Mouse (Mus musculus) neural tube, embryonic 15.5 days (tissue): ENCODE measurements at regions not wholly inside any gene's neighbourhood (a gene's known extent, or its start where the extent isn't known, plus 50 kb on each side); places are given as distances from the start of the nearest gene placed in this dataset.
A peak's percentile ranks its signal among the peaks of the same experiment; 100 is the strongest.

Source experiments
- ATAC-seq: fragments of 200-750 bp; cut with Nextera tagmentation; 2 replicates; pipeline ENCODE4 v1.8.0; 2017; ENCODE audit warnings: mild to moderate bottlenecking, moderate TSS enrichment, moderate library complexity; ENCODE audit not compliant: low FRiP score
- H3K27ac ChIP-seq: fragments of 300-500 bp; sonication (generic); replicated peaks from 2 replicates; pipeline ENCODE4 v1.5.1; 2015; ENCODE audit warnings: mild to moderate bottlenecking, inconsistent platforms
- H3K27me3 ChIP-seq: fragments of 300-500 bp; sonication (generic); replicated peaks from 2 replicates; pipeline ENCODE4 v1.6.1; 2015; ENCODE audit warnings: inconsistent platforms
- H3K36me3 ChIP-seq: fragments of 300-500 bp; sonication (generic); 2 replicates; pipeline ENCODE4 v1.6.1; 2015; ENCODE audit warnings: inconsistent platforms
- H3K4me1 ChIP-seq: fragments of 300-500 bp; sonication (generic); 2 replicates; pipeline ENCODE4 v1.6.1; 2015; ENCODE audit warnings: inconsistent platforms
- H3K4me2 ChIP-seq: fragments of 300-500 bp; sonication (generic); 2 replicates; pipeline ENCODE4 v1.6.1; 2015; ENCODE audit warnings: inconsistent platforms, mild to moderate bottlenecking, moderate library complexity
- H3K4me3 ChIP-seq: fragments of 300-500 bp; sonication (generic); replicated peaks from 2 replicates; pipeline ENCODE4 v1.5.1; 2015; ENCODE audit warnings: mild to moderate bottlenecking, inconsistent platforms
- H3K9ac ChIP-seq: fragments of 300-500 bp; sonication (generic); replicated peaks from 2 replicates; pipeline ENCODE4 v1.6.1; 2015; ENCODE audit warnings: mild to moderate bottlenecking, inconsistent platforms
- H3K9me3 ChIP-seq: fragments of 300-500 bp; sonication (generic); replicated peaks from 2 replicates; pipeline ENCODE4 v1.6.1; 2016; ENCODE audit warnings: inconsistent platforms
- WGBS: fragments of 180-500 bp; shearing (Covaris S2); methylation state at CpG from one replicate; pipeline ENCODE4 v1.1.7; 2015; ENCODE audit warnings: mixed read lengths; 5-methylcytosine and 5-hydroxymethylcytosine counted together

DNA sequence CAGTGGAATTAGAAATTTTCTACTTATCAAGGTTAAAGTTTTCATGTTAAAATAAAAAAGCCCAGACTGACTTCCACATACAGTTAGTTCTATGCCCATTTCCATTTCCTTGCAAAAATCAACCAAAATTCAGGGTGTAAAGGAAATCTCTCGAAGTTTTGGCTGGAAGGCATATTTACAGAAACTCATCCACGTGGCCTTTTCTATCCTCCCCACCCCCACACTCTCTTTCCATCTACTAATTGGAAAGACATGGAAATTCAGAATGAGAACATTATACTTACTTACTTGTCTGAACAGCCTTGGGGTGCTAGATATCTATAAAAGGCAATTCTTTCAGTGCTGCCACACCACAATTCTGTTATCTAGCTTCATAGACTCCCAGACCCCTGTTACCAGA is 139.9 kb upstream of the Mpdz start:
- ATAC-seq, result no peak
- no peak overlapping the region for H3K4me3 ChIP-seq
- 62% methylated on average over 2 of the region's 2 CpGs for WGBS
- H3K36me3 ChIP-seq, result no peaks in the 10 kb centered on the region
- H3K9ac ChIP-seq, result no peak overlapping the region
- no peaks in the 10 kb centered on the region for H3K9me3 ChIP-seq
- no peak overlapping the region for H3K27ac ChIP-seq
- H3K4me1 ChIP-seq, result peaks cover 17% of the 10 kb centered on the region
- H3K4me2 ChIP-seq, result no peak overlapping the region
- H3K27me3 ChIP-seq, result no peaks in the 10 kb centered on the region

GRCm38 (mm10) chr4:81580553-81580952 is 137.9 kb upstream of the Mpdz start:
- WGBS, result 60% methylated on average over 8 of the region's 8 CpGs
- Histone ChIP-seq H3K4me2 (no peak overlapping the region), H3K9me3 (no peaks in the 10 kb centered on the region), H3K4me1 (peaks cover 17% of the 10 kb centered on the region), H3K9ac (no peak overlapping the region), H3K27ac (no peak overlapping the region), H3K4me3 (no peak overlapping the region), H3K36me3 (no peaks in the 10 kb centered on the region), H3K27me3 (no peaks in the 10 kb centered on the region)
- no peak for ATAC-seq

DNA sequence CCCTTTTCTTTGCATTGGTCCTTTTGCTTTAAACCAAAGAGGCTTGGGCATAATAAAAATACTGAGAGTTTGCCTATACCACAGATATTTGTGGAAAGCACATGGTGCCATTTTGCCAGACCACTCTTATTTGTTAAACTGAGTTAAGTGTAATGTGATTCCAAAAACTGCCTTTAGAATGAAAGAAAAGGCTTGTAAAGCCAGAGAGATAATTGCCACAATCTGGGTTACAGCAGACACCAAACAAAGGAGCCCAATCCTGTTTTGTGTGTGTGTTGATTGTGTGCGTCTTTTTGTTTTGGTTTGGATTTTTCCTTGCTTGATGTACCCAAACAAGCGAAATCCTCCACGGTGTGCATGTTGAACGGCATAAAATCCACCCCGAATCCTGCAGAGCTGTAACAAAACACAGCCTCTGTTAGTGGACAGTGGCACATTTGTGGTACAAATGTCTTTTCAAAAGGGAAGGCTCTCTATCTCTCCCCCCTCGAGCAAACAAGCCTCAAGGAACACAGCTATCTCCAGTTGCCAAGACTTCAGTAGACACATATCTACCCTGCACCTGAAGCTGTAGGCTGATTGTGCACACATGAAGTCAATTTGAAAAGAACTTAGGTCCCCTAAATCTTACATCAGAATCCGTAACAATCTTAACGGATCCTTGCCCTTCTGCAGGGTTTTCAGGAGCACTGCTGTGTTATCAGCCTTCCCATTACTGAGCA is 136.9 kb upstream of the Mpdz start:
- peak overlapping the region; percentile 62 for H3K27ac ChIP-seq
- H3K36me3 ChIP-seq, result no peaks in the 10 kb centered on the region
- no peak overlapping the region for H3K4me3 ChIP-seq
- 0 out of 2 replicates have a peak, but pooled peaks have one; percentile 21 for ATAC-seq
- H3K27me3 ChIP-seq, result no peaks in the 10 kb centered on the region
- H3K4me1 ChIP-seq, result peaks cover 17% of the 10 kb centered on the region
- H3K9me3 ChIP-seq, result no peaks in the 10 kb centered on the region
- H3K9ac ChIP-seq, result no peak overlapping the region
- H3K4me2 ChIP-seq, result peak overlapping the region; percentile 21; the same call in 1 of the 2 replicates
- 13% methylated on average over 8 of the region's 8 CpGs for WGBS

GRCm38 (mm10) chr4:81578981-81579380 is 136.4 kb upstream of the Mpdz start:
- Histone ChIP-seq H3K27ac (peak overlapping the region; percentile 62), H3K27me3 (no peaks in the 10 kb centered on the region), H3K36me3 (no peaks in the 10 kb centered on the region), H3K4me2 (peak overlapping the region; percentile 21), H3K9ac (no peak overlapping the region), H3K9me3 (no peaks in the 10 kb centered on the region), H3K4me1 (peaks cover 17% of the 10 kb centered on the region), H3K4me3 (no peak overlapping the region)
- peak; percentile 85 for ATAC-seq
- WGBS, result 23% methylated on average over 6 of the region's 6 CpGs

- Histone ChIP-seq H3K4me2 (no peak overlapping the region), H3K9me3 (no peaks in the 10 kb centered on the region), H3K36me3 (no peaks in the 10 kb centered on the region), H3K4me1 (no peaks in the 10 kb centered on the region), H3K4me3 (no peak overlapping the region), H3K27ac (0 out of 2 replicates have a peak overlapping the region, but pooled peaks have one; percentile 9), H3K9ac (no peak overlapping the region), H3K27me3 (no peaks in the 10 kb centered on the region)
- ATAC-seq, result no peak
- WGBS, result 34% methylated on average over 5 of the region's 5 CpGs
Observed at GRCm38 (mm10) chr4:81573771-81574170, 131.2 kb upstream of the Mpdz start.

- Histone ChIP-seq H3K27ac (no peak overlapping the region), H3K4me2 (no peak overlapping the region), H3K9me3 (no peaks in the 10 kb centered on the region), H3K4me3 (no peak overlapping the region), H3K27me3 (no peaks in the 10 kb centered on the region), H3K36me3 (no peaks in the 10 kb centered on the region), H3K4me1 (peaks cover 14% of the 10 kb centered on the region), H3K9ac (no peak overlapping the region)
- 77% methylated on average over 4 of the region's 4 CpGs for WGBS
- no peak for ATAC-seq
Observed at GRCm38 (mm10) chr4:81570736-81571135, 128.1 kb upstream of the Mpdz start.

DNA sequence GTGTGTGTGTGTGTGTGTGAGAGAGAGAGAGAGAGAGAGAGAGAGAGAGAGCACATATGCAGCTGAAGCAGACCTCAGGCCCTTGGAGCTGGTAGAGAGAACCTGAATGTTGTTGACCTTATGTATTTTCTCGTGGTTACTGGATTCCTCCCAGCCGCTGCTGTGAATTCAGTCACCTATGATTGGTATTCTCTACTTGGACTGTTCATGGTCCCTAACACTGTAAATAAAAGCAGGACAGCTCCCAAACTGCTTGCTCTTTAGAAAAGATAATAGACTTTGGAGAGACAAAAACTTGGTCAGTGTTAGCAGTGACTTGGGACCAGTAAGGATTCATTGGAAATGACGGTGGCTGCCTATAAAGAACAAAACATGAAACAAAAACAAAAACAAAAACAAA is 126.9 kb upstream of the Mpdz start:
- Histone ChIP-seq H3K4me2 (no peak overlapping the region), H3K4me3 (no peak overlapping the region), H3K36me3 (no peaks in the 10 kb centered on the region), H3K4me1 (peaks cover 16% of the 10 kb centered on the region), H3K9me3 (no peaks in the 10 kb centered on the region), H3K27ac (no peak overlapping the region), H3K9ac (no peak overlapping the region), H3K27me3 (no peaks in the 10 kb centered on the region)
- 52% methylated on average over 3 of the region's 3 CpGs for WGBS
- ATAC-seq, result no peak

DNA sequence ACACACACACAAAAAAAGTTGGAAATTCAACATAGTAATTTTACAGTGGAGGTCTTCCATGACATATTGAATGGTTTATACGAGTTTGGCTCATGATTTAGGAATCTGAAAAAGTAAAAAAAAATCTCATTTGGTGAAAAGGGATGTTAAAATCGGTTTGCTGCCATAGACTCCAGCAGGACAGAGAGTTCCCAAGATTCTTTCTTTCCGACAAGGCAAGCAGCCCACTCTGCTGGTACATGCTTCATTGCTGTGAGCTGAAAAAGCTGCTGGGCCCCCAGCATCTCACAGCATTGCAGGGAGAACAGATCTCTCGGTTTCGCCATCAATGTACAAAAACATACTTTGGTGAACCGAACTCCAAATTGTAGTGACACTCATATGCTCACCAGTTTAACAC is 125.8 kb upstream of the Mpdz start:
- Histone ChIP-seq H3K9ac (no peak overlapping the region), H3K27me3 (no peaks in the 10 kb centered on the region), H3K36me3 (no peaks in the 10 kb centered on the region), H3K4me3 (no peak overlapping the region), H3K27ac (peak overlapping the region; percentile 34), H3K9me3 (no peaks in the 10 kb centered on the region), H3K4me2 (no peak overlapping the region), H3K4me1 (peaks cover 20% of the 10 kb centered on the region)
- ATAC-seq, result 0 out of 2 replicates have a peak, but pooled peaks have one; percentile 51
- WGBS, result 49% methylated on average over 6 of the region's 6 CpGs

GRCm38 (mm10) chr4:81567928-81568327 is 125.3 kb upstream of the Mpdz start:
- no peak overlapping the region for H3K9ac ChIP-seq
- H3K4me2 ChIP-seq, result no peak overlapping the region
- peak; percentile 95 for ATAC-seq
- no peaks in the 10 kb centered on the region for H3K36me3 ChIP-seq
- H3K9me3 ChIP-seq, result no peaks in the 10 kb centered on the region
- H3K27me3 ChIP-seq, result no peaks in the 10 kb centered on the region
- H3K4me1 ChIP-seq, result peaks cover 21% of the 10 kb centered on the region
- peak overlapping the region; percentile 34; the same call in 1 of the 2 replicates for H3K27ac ChIP-seq
- 12% methylated on average over 5 of the region's 5 CpGs for WGBS
- H3K4me3 ChIP-seq, result no peak overlapping the region

DNA sequence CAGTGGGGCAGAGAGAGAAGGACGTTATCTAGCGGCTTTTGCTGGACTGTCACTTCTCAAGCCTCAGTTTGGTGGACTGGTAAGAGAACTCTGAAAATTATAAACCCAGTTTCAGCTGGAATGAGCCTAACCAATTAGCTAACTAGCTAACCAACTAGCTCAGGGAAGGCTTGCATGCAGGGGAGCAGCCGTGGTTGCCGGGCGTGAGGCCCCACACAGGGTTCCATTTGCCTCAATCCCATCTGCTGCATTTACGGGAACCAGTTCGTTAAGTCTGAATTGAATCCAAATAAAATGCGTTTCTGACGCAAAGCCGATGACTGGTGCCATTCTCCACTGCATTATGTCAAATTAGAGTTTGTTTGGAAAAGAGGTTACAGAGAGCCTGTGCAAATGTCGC is 123.9 kb upstream of the Mpdz start:
- WGBS, result 38% methylated on average over 11 of the region's 11 CpGs
- Histone ChIP-seq H3K36me3 (no peaks in the 10 kb centered on the region), H3K27ac (no peak overlapping the region; the same call in 1 of the 2 replicates), H3K9ac (no peak overlapping the region), H3K9me3 (no peaks in the 10 kb centered on the region), H3K27me3 (no peaks in the 10 kb centered on the region), H3K4me3 (no peak overlapping the region), H3K4me2 (peak overlapping the region; percentile 29; the same call in 1 of the 2 replicates), H3K4me1 (peaks cover 23% of the 10 kb centered on the region)
- no peak for ATAC-seq

DNA sequence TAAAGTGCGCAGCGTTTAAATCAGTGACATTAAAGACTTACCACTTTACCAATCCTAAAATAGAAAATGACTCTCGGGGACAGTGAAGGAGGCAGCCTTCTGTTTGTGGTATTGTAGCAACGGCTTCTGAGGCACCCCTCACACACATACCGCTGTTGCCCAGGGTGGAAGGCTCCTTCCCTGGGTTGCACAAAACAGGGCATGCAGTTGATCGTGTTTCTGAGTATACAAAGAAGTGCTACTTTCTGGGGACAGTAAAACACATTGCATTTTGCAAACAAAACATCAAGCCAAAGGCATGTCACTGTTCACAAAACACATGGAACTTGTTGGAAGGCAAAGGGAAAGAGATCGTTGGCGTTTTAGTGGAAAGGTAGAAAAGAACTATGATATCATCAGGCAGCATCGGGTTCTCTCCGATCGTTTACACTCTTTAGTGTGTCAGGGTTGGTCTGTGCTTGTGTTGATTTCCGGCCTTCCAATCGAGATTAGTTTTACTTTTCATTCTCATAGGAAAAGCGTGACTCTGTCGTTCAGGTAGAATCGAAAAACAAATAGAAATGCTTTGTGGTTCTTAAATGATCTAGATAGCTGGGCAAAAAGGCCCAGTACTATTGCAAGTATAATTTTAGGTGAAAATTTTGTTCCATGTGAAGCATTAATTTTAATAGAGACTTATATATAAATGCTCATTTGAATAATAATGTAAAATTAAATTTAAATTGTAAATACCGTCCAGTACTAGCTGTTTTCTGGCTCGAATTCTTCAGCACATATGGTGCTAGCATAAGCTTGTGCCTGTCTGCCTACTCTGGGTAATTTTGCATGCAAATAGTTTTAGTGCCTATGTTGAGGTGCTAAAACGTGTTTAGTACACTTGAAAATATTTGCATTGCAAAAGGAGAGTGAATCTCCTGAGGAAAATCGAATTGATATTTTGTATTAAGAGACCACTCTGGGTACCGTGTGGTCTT is 123.1 kb upstream of the Mpdz start:
- WGBS, result 71% methylated on average over 21 of the region's 21 CpGs
- Histone ChIP-seq H3K27me3 (no peaks in the 10 kb centered on the region), H3K36me3 (no peaks in the 10 kb centered on the region), H3K27ac (peak overlapping the region; percentile 18; the same call in 1 of the 2 replicates), H3K9ac (no peak overlapping the region), H3K4me1 (peaks cover 25% of the 10 kb centered on the region), H3K9me3 (no peaks in the 10 kb centered on the region), H3K4me2 (no peak overlapping the region), H3K4me3 (no peak overlapping the region)
- no peak for ATAC-seq
